Mouse (Mus musculus) stomach, embryonic 15.5 days (tissue): ENCODE results near the gene Paxbp1. TPM values are rescaled to one million over a fixed set of nuclear protein-coding genes. Genes with fewer than 3 reads are reported as not detected.
A peak's percentile ranks its signal among the peaks of the same experiment; 100 is the strongest.
"Not testable (repeated sequence)": the region's sequence is repeated elsewhere in the genome, so short reads cannot be mapped to it uniquely, and the experiment has no call there.

Source experiments
- ATAC-seq: fragments of 200-750 bp; cut with Nextera tagmentation; 2 replicates; pipeline ENCODE4 v1.8.0; 2017; ENCODE audit warnings: low read depth, moderate number of reproducible peaks, moderate TSS enrichment; ENCODE audit not compliant: insufficient read depth, low FRiP score
- H3K27ac ChIP-seq: fragments of 300-500 bp; sonication (generic); 2 replicates; pipeline ENCODE4 v1.5.1; 2015; ENCODE audit warnings: mild to moderate bottlenecking, inconsistent platforms
- H3K27me3 ChIP-seq: fragments of 300-500 bp; sonication (generic); replicated peaks from 2 replicates; pipeline ENCODE4 v1.6.1; 2015; ENCODE audit warnings: inconsistent platforms
- H3K36me3 ChIP-seq: fragments of 300-500 bp; sonication (generic); 2 replicates; pipeline ENCODE4 v1.6.1; 2015; ENCODE audit warnings: inconsistent platforms
- H3K4me1 ChIP-seq: fragments of 300-500 bp; sonication (generic); 2 replicates; pipeline ENCODE4 v1.6.1; 2015; ENCODE audit warnings: inconsistent platforms
- H3K4me2 ChIP-seq: fragments of 300-500 bp; sonication (generic); 2 replicates; pipeline ENCODE4 v1.6.1; 2015; ENCODE audit warnings: mild to moderate bottlenecking, inconsistent platforms
- H3K4me3 ChIP-seq: fragments of 300-500 bp; sonication (generic); replicated peaks from 2 replicates; pipeline ENCODE4 v1.5.1; 2015; ENCODE audit warnings: inconsistent platforms
- H3K9ac ChIP-seq: fragments of 300-500 bp; sonication (generic); 2 replicates; pipeline ENCODE4 v1.6.1; 2015; ENCODE audit warnings: inconsistent platforms
- H3K9me3 ChIP-seq: fragments of 300-500 bp; sonication (generic); 2 replicates; pipeline ENCODE4 v1.6.1; 2016; ENCODE audit warnings: inconsistent platforms
- WGBS: fragments of 180-500 bp; shearing (Covaris S2); methylation state at CpG from one replicate; pipeline ENCODE4 v1.1.7; 2015; 5-methylcytosine and 5-hydroxymethylcytosine counted together
- polyA plus RNA-seq: library from polyadenylated mRNA; unstranded; fragments of >200 nt; fragmentation: Nextera tagmentation; extraction: Ambion mirVana; gene quantifications from 2 replicates; pipeline ENCODE4 v1.2.1, GENCODE M21; 2015

Gene Paxbp1
- polyA plus RNA-seq = 49.8 and 52.7 TPM in 2 replicates

DNA sequence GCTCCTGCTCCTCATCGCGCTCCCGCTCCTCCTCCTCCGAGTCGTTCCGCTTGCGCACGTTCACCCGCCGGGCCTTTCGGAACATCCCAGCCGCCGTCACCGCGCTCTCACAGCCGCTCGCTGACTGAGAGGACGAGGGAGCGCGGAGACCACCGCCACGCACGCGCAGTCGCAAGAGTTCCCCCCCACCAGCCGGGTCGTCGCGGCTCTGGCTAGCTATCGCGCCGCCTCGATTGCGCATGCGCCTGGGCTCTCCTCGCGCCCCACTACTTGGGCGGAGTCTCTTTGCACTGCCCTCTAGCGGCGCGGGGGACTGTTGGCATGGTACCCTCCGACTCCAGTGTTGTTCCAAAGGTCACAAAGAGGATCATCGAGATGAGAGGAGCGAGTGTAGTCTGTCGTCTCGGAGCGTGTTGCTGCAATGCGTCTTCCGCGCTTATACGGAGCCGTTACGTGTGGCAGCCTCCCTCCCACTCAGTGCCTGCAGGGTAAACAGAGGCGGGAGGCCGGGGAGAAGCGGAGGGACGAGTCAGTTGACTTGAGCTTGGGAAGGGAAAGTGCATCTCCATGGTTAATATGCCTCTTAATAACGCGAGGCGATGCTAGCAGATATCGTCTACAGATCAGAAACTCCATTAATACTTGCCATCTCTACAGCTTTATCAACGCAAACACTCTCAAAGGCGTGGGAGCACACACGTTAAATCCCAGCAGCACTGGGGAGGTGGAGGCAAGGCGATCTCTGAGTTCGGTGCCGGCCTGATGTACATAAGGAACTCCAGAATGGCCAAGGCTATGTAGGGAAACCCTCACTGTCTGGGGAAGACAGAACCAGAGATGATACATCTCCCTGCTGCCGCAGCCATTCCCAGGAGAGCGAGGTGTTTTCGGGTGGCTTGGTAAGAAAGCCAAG, at the start of gene Paxbp1:
TSS of gene Paxbp1 (minus strand) at position 274 of the 913 bp plus-strand sequence.
- H3K9me3 ChIP-seq = no peaks in the 10 kb centered on the region

DNA sequence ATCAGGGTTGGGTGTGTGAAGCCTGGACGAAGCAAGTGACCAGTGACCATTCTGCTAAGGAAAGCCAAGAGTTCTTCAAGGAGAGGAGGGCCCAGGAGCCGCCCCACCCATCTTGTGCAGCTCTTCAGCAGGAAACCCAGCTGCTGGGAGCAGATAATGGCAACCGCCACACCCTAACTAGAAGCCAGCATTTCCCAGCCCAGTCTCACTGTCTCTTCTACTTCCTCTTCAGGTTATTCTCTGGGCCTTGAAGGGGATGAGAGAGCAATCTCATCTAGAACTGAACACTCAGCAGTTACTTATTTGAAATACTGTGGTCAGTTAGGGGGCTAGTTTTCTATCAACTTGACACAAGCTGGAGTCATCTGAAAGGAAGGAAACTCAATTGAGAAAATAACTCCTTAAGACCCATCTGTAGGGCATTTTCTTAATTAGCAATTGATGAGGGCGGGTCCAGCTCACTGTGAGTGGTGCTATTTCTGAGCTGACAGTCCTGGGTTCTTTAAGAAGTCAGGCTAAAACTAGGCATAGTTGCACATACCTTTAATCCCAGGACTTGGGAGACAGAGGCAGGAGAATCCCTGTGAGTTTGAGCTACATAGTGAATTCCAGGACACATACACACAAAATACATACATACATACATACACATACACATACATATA, 42.4 kb upstream of the Paxbp1 start:
- Histone ChIP-seq H3K36me3 (no peaks in the 10 kb centered on the region), H3K27ac (no peak overlapping the region), H3K27me3 (no peaks in the 10 kb centered on the region), H3K9ac (no peak overlapping the region), H3K4me3 (no peak overlapping the region), H3K9me3 (no peaks in the 10 kb centered on the region), H3K4me1 (no peaks in the 10 kb centered on the region), H3K4me2 (no peak overlapping the region)
- peak; percentile 95 for ATAC-seq
- WGBS = 56% methylated on average over 4 of the region's 4 CpGs

More for the DNA sequence above, at the start of gene Paxbp1:
- Histone ChIP-seq H3K4me3 (peak within 1 kb of the TSS; percentile 97), H3K36me3 (peaks cover 2% of the 10 kb centered on the region; the same call in 1 of the 2 replicates), H3K9ac (peak within 1 kb of the TSS; percentile 97), H3K4me2 (peak within 1 kb of the TSS; percentile 69), H3K4me1 (peaks cover 3% of the 10 kb centered on the region), H3K27me3 (no peaks in the 10 kb centered on the region), H3K27ac (peak within 1 kb of the TSS; percentile 98)
- 2% methylated on average over 67 of the region's 70 CpGs for WGBS
- peak; percentile 98 for ATAC-seq

- Histone ChIP-seq H3K27ac (no peak overlapping the region), H3K36me3 (no peaks in the 10 kb centered on the region), H3K4me2 (no peak overlapping the region), H3K4me3 (no peak overlapping the region), H3K4me1 (no peaks in the 10 kb centered on the region), H3K27me3 (no peaks in the 10 kb centered on the region), H3K9ac (no peak overlapping the region), H3K9me3 (no peaks in the 10 kb centered on the region)
- 56% methylated on average over 17 of the region's 17 CpGs for WGBS
- ATAC-seq = no peak
These were observed 41.0 kb upstream of the Paxbp1 start for GRCm38 (mm10) chr16:91085239-91085825.

DNA sequence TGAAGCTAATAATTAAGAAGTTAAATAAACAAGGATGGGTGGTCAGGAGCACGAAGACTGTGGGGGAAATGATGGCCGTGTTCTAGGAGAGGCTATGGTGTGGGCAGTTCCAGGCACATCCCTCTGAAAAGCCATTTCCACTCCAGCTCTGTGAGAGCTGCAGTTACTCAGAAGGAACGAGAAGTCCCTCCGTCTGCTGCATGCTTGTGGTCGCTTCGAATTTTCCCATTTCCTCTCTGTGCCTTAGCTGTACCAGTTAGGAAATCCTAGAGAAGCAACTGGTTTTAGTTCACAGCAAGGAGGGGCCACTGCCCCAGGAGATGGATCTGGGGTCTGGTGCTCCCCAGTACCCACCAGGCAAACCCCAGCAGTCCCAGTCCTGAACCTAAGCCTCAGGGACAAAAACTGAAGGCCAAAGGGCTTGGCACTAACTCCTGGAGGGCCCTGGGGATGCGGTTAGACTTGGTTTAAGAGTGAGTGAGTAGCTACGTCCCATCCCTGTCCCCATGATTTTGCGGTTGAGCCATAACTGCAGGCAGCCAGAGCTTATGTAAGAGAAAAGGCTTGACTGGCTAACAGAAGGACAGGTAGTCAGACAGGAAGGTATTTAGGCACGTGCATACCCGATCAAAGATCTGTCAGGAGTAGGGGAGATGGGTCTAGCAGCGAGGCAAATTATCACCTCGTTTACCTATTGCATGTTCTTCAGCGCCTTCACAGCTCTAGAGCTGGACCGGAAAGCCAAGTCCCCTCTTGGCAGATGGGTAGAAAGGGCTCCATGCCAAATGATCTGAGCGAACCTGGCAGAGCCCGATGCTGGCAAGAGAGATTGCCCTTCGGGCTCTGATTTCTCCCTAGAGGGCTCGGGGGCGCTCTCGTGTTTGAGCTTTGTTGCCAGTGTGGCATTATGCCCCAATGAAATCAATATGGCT, 40.2 kb upstream of the Paxbp1 start:
- Histone ChIP-seq H3K4me1 (no peaks in the 10 kb centered on the region), H3K9ac (no peak overlapping the region), H3K4me3 (no peak overlapping the region), H3K36me3 (no peaks in the 10 kb centered on the region), H3K27ac (no peak overlapping the region), H3K9me3 (no peaks in the 10 kb centered on the region), H3K27me3 (no peaks in the 10 kb centered on the region), H3K4me2 (no peak overlapping the region)
- WGBS = 84% methylated on average over 21 of the region's 21 CpGs
- no peak for ATAC-seq

DNA sequence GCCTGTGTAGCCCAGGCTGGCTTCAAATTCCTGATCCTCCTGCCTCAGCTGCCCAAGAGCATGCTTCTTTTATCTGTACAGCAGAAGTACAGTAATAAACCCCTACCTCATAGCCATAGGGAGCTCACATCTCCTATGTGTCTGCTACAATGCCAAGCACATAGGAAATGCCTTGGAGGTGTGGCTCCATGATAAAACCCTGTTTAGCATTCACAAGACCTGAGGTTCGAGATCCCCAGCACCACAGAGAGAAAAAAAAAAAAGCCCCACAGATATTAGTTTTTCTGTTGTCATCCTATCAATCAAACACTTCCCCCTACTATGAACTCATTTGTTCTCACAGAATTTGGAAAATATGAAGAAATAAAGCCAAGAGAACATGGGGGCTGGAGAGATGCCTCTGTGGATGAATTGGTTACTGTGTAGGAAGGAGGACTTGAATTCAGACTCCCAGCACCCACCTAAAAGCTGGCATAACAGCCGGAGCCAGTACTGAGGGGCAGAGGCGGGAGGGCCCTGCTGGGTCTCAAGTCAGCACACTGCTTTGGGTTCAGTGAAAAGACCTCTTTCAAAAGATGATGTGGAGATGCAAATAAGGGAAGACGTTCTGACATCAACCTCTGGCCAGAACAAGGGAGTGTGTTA, 38.8 kb upstream of the Paxbp1 start:
- Histone ChIP-seq H3K9me3 (no peaks in the 10 kb centered on the region), H3K4me1 (no peaks in the 10 kb centered on the region), H3K4me2 (no peak overlapping the region), H3K36me3 (no peaks in the 10 kb centered on the region), H3K9ac (no peak overlapping the region), H3K27ac (no peak overlapping the region), H3K27me3 (no peaks in the 10 kb centered on the region), H3K4me3 (no peak overlapping the region)
- WGBS = 74% methylated on average over 4 of the region's 4 CpGs
- ATAC-seq = no peak

- Histone ChIP-seq H3K4me2 (no peak overlapping the region), H3K4me1 (no peaks in the 10 kb centered on the region), H3K9me3 (no peaks in the 10 kb centered on the region), H3K9ac (no peak overlapping the region), H3K27ac (no peak overlapping the region), H3K4me3 (no peak overlapping the region), H3K27me3 (no peaks in the 10 kb centered on the region), H3K36me3 (no peaks in the 10 kb centered on the region)
- 22% methylated on average over 11 of the region's 12 CpGs for WGBS
- no peak for ATAC-seq
These were observed 37.2 kb upstream of the Paxbp1 start for GRCm38 (mm10) chr16:91081508-91081907.

GRCm38 (mm10) chr16:91076180-91076579, 31.8 kb upstream of the Paxbp1 start:
- H3K4me1 ChIP-seq = no peaks in the 10 kb centered on the region
- no peaks in the 10 kb centered on the region for H3K27me3 ChIP-seq
- ATAC-seq = no peak
- 71% methylated on average over 5 of the region's 5 CpGs for WGBS
- H3K4me2 ChIP-seq = no peak overlapping the region
- H3K36me3 ChIP-seq = no peaks in the 10 kb centered on the region
- H3K9me3 ChIP-seq = no peaks in the 10 kb centered on the region
- no peak overlapping the region for H3K27ac ChIP-seq
- no peak overlapping the region for H3K4me3 ChIP-seq
- H3K9ac ChIP-seq = no peak overlapping the region

DNA sequence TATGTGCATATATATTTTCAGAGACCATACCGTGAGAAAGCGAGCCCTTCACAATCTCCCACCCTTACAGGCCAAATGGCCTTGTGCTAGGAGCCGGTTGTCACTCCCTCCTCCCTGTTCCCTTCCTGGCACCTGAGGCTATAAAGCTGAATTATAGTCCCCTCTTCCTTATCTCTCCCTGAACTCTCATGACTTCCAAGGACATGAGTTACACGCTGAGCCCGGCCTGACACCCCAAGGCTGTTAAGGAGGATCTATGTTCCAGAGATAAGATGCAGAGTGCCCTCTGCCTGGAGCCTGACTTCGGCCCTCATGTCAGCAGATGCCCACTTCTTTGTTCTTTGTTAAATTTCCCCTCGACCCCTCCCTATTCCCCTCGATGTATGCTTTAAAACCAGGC, 31.1 kb upstream of the Paxbp1 start:
- not testable (repeated sequence) for H3K27ac ChIP-seq, H3K36me3 ChIP-seq, ATAC-seq, H3K9me3 ChIP-seq, H3K4me3 ChIP-seq, H3K4me1 ChIP-seq, H3K27me3 ChIP-seq, H3K9ac ChIP-seq, H3K4me2 ChIP-seq
- 80% methylated on average over 8 of the region's 8 CpGs for WGBS

DNA sequence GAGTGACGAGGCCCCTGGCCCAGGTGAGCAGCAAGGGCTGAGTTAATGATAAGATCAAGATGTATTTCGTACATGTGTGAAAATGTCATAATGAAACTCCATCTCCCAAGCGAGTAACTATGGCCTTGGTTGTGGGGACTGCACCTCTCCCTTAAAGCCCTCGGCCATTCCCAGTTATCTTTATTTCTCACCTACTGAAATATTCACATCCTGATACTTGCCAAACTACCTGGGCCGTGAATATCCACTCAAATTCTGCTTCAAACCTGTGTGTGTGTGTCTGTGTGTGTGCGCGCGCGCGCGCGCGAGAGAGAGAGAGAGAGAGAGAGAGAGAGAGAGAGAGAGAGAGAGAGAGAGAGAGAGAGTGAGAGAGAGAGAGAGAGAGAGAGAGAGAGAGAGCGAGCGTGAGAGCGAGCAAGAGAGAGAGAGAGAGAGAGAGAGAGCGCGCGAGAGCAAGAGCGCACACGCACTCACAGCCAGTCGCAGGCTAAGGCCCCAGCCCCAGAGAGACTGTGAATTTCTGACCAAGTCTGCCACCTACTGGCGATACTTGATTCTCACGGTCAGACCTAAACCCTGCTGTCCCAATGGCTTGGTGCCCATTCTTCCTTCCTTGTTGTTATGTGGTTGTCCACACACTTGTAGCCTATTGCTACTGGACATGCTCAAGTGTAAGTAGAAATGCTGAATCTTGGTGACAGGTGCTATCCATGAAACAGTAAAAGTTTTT, 29.0 kb upstream of the Paxbp1 start:
- H3K27ac ChIP-seq = no peak overlapping the region
- 0 out of 2 replicates have a peak overlapping the region, but pooled peaks have one; percentile 2 for H3K4me3 ChIP-seq
- 37% methylated on average over 24 of the region's 24 CpGs for WGBS
- no peaks in the 10 kb centered on the region for H3K27me3 ChIP-seq
- H3K4me2 ChIP-seq = peak overlapping the region; percentile 19; the same call in 1 of the 2 replicates
- no peaks in the 10 kb centered on the region for H3K9me3 ChIP-seq
- H3K9ac ChIP-seq = no peak overlapping the region
- peaks cover 6% of the 10 kb centered on the region; the same call in 1 of the 2 replicates for H3K4me1 ChIP-seq
- ATAC-seq = peak; percentile 95
- H3K36me3 ChIP-seq = no peaks in the 10 kb centered on the region

- WGBS = 89% methylated on average over 1 of the region's 1 CpGs
- no peak overlapping the region for H3K4me3 ChIP-seq
- no peak for ATAC-seq
- no peak overlapping the region for H3K27ac ChIP-seq
- H3K27me3 ChIP-seq = no peaks in the 10 kb centered on the region
- no peaks in the 10 kb centered on the region for H3K36me3 ChIP-seq
- H3K9ac ChIP-seq = no peak overlapping the region
- H3K4me2 ChIP-seq = no peak overlapping the region
- H3K4me1 ChIP-seq = peaks cover 6% of the 10 kb centered on the region; the same call in 1 of the 2 replicates
- no peaks in the 10 kb centered on the region for H3K9me3 ChIP-seq
These were observed 27.9 kb upstream of the Paxbp1 start for GRCm38 (mm10) chr16:91072256-91072655.
